Mouse (Mus musculus) left cerebral cortex, adult 8-10 months (tissue): ENCODE measurements around the gene Chd9. TPM values are rescaled to one million over a fixed set of nuclear protein-coding genes. Genes with fewer than 3 reads are reported as not detected.
"Not testable (repeated sequence)": the region's sequence is repeated elsewhere in the genome, so short reads cannot be mapped to it uniquely, and the experiment has no call there.

Source experiments
- DNase-seq, 2 experiments: peaks; one replicate each; pipeline ENCODE4 v3.0.0; 2022; ENCODE audit warnings: low spot score in 2 of 2
- total RNA-seq, 4 experiments: library from RNA; stranded (reverse); gene quantifications; 2 replicates each; pipeline ENCODE4 v1.2.4; 2022

Chd9 gene
- total RNA-seq, 4 experiments from 2014 or later: 169 to 194 (median 186) TPM

DNA sequence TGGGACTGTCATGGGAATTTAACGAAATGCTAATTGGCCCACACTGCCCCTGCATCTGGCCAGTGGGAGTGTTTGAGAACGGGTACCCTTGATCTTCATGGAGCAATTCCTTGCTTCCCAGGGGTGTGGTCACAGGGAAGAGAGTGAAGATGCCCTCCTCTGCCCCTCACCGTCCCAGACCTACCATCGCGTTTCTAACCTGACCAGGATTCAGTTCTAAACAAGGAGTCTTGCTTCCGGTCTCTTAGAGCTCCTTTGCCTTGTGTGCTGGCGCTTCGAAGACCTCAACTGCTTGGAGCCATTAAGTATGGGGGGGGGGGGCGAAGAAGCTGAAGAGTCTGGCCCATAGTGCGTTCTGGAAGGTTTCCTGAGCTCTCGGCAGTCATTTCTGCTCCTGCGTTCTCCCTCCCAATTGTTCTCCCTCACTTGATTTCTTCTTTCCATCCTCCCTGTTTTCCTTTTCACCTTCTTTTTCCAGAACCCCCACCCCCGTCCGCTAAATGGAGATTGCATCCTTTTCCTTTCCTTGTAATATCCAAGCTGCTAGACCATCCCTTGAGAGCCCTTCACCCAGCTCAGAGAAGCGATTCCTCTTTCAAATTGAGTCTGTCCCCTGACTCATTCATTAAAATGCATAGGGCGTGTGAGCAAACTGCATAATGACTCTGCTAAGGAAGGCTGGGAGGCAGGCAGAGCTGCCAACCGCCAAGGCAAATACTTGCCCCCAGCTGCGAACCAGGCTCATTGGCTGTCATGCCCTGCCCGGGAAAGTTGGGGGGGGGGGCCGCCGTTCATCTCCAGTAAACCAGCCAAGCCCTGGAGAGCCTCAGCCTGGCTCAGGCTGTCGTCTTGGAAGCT is 42.0 kb downstream of the Chd9 start:
- peak in 1 of 2 experiments; percentile 78 for DNase-seq

DNA sequence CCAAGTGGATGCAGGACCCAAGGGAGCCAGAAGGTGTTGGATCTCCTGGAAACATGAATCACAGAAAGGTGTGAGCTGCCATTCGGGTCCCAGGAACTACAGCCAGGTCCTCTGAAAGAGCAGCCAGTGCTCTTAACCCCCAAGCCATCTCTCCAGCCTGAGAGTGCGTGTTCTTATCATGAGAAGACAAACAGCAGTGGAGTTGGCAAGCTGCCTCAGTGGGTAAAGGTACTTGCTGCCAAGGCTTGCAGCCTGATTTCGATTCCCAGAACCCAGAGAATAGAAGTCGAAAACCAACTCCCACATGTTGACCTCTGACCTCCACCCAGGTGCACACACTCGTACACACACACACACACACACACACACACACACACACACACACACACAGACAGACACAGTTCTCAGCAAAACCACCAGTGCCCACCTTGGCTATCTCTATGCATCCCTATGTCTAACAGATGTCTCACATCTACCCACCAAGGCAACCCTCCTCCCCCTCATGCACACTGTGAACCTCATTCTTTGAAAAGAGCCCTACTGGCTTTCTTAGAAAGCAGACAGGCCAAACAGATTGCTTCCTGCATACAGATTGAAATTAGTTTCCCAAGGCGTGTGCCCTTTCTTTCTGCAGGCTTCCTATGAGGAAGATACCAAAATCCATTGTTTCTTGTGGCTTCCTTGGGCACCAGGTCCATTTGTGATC is 43.4 kb downstream of the Chd9 start:
- DNase-seq: no peak

DNA sequence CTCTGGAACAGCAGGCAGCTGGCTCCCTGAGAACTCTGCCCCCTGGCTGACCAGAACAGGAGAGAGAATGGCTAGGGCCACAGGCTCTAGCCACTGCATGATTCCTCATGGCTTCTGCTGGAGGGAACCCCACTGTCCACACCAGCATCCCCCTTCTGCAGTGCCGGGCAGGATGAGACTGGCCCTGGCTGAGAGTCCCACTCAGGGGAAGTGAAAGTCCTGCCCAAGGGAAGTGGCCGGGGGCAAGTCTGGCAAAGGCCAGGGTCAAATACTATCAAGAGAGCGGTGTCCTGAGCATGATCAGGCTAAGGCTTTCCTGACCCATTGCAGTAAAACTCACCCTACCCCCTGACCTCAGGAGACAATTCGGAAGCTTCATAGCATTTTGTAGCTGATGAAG is 44.9 kb downstream of the Chd9 start:
- DNase-seq: no peak

DNA sequence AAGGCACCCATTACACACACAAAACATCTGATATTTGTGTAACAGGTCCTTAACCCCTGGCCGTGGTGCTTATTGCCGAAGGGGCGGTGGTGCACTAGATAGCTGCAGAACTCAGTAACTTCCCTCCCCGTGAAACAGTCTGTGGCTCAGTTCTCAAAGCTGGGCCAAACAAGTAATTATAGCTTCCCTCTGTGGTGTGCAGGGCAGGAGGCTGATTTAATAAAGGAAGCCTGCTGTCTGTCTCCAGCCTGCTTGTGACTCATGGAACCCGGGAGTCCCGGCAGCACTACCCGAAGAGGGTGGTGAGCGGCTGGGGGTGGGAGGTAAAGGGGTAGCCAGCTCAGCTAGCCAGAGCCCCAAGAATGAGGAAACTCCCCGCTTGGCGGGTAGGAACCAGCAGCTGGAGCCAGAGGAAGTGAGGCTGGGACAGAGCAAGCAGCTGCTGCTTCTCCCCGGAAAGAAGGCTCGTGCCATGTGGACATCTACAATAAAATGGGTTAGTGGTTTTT is 48.1 kb downstream of the Chd9 start:
- DNase-seq: peak in 1 of 2 experiments; percentile 85

DNA sequence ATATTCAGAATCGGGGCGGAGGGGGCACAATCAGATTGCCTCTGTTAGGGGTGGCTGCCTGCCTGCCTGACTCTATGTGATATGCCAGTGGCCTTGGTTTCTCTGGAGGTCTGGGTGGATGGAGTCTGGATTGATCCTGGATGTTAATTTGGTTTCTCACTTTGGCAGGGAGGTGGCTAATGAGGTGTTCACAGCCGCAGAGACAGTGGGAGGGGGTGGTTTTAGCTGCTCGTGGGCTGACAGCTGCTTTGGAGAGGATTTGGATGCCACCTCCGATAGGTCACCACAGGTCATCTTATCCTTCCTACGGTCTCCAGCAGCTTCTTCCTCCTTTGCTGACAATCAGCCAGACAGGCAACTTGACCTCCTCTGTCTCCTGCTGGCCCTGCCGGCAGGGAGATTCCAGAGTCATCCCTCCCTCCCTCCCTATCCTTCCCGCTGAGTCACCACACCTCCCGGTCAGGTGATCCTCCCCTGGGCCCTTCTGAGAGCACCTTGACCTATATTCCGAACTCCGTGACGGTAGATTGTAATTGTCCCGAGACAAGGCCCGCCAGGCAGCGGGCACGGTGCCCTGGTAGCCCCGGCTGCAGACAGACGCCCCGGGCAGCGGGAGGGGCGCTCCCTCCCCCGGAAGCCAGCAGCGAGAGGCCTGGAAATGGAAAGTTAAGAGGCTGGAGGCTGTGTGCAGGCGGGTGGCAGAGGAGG is 48.7 kb downstream of the Chd9 start:
- DNase-seq: peak; percentile 67 to 72

DNA sequence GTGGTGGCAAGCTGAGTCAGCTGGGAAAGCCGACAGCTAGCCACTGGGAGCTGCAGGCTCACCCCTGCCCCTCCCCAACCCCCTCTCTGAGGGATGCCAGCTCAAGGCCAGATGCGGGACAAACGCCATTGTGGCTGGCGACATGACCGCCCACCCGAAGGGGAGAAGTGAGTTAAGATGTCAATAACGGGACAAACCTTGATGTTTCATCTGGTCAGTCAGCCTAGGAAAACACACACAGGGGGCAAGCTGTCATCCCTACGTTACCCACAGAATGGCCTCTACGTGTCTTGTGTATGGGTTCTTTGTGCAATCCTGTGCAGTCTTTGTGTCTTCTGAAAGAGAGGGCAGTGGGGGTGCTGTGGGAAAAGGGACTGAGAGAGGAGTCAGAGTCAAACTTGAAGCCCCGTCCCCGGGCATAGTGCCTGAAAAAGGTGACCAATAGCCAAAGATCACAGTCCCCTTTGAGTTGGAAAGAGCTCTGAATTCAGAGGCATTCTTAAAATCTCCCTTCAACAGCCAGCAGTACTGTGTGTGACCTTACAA is 49.4 kb downstream of the Chd9 start:
- peak in 1 of 2 experiments; percentile 79 for DNase-seq

DNA sequence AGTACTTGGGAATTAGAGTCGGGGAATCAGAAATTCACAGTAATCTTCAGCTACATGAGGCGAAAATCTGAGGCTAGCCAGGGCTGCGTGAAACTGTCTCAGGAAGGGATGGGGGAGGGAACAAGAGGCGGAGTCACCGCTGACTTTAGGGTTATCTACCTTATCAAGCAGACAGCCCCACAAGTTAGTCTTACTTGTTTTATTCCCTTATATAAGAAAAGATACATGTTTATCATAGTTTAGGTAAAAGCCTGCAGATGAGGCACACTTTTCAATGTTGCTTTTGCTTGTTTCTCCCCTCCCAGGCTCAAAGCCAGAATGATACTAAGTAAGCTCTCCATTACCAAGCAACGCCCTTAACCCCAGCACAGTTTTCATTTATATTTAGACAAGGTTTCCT is 50.4 kb downstream of the Chd9 start:
- no peak for DNase-seq

DNA sequence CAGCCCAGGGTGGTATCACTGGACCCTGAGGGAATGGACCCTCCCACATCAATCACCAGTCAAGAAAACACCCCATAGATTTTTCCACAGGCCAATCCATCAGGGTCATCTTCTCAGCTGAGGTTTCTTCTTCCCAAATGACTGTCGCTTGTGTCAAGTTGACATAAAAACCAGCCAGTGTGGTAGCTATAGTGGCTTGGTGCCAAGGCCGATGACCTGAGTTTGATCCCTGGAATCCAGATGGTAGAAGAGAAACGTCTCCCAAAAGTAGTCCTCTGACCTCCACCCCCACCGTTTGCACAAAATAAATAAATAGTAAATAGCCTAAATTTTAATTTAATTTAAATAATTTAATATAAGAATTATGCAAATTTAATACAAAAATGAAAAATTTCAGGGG is 51.9 kb downstream of the Chd9 start:
- no peak for DNase-seq

DNA sequence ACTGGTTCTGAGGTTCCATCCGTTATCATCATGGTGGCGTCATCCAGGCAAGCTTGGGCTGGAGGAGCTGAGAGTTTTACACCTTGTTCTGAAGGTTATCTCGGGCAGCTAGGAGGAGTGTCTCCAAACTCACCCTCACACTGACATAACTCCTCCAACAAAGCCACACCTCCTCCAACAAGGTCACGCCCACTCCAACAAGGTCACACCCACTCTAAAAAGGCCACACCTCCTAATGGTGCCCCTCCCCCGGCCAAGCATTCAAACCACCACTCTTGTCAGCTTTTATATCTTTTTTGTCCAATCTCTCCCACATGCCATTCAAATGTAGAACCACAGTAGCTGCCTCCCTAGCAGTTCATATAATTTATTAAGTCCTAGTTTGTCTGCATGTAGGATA is 53.0 kb downstream of the Chd9 start:
- no peak for DNase-seq

DNA sequence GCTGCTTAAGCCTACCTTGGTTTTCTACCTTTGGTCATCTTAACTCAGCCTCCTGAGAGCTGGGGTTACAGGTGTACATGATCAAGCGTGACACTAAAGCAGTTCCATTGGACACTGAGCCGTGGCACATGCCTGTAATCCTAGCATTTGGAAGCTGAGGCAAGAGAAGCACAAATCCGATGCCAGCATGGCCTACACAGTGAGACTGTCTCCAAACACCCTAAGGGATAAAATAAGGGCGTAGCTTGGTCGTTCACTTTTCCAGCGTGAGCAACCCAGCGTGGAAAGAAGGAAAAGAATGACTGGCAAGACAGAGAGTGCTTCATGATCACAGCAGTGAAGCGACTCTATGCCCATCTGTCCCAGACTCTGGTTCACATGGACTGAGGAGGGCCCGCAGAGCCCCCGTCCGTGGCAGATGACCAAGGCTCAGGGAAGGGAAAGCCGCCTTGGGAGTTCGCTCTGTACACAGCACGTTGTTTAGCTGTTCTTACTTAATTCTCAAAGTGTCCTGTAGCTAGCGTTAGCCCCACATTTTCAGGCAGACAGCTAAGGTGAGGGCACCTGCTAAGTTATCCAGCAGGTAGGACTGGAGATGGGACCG is 54.0 kb downstream of the Chd9 start:
- DNase-seq: no peak

DNA sequence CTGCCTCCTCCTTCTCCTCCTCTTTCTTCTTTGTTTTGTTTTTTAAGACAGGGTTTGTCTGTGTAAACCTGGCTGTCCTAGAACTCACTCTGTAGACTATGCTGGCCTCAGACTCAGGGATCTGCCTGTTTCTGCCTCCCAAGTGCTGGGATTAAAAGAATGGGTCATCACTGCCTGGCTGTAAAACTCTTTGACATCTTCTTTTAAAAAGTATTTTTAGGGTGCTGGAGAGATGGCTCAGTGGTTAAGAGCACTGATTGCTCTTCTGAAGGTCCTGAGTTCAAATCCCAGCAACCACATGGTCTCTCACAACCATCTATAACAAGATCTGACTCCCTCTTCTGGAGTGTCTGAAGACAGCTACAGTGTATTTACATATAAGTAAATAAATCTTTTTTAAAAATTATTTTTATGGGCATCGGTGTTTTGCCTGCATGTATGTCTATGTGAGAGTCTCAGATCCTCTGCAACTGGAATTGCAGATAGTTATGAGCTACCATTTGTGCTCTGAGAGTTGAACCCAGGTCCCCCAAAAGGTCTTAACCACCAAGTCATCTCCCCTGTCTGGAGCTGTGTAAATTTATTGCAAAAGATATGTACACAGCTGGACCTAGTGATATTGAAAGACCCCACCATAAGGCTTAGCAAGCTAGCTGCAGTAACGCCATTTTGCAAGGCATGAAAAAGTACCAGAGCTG is 57.7 kb downstream of the Chd9 start:
- DNase-seq: no peak

DNA sequence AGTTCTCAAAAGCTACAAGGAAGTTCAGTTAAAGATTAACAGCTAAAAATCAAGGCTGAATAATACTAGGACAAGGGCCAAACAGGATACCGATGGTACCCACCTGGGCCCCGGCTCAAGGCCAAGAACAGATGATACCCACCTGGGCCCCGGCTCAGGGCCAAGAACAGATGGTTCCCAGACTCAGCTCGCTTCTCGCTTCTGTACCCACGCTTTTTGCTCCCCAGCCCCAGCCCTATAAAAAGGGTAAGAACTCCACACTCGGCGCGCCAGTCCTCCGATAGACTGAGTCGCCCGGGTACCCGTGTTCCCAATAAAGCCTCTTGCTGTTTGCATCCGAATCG is 58.2 kb downstream of the Chd9 start:
- not testable (repeated sequence) for DNase-seq

DNA sequence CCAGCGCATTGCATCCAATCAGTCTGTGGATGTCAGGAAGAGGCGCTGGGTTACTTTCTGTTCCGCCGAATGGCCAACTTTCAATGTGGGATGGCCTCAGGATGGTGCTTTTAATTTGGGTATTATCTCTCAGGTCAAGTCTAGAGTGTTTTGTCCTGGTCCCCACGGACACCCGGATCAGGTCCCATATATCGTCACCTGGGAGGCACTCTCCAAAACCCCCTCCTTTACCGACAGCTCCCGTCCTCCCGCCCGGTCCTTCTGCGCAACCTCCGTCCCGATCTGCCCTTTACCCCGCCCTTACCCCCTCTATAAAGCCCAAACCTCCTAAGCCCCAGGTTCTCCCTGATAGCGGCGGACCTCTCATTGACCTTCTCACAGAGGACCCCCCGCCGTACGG is 59.2 kb downstream of the Chd9 start:
- not testable (repeated sequence) for DNase-seq

DNA sequence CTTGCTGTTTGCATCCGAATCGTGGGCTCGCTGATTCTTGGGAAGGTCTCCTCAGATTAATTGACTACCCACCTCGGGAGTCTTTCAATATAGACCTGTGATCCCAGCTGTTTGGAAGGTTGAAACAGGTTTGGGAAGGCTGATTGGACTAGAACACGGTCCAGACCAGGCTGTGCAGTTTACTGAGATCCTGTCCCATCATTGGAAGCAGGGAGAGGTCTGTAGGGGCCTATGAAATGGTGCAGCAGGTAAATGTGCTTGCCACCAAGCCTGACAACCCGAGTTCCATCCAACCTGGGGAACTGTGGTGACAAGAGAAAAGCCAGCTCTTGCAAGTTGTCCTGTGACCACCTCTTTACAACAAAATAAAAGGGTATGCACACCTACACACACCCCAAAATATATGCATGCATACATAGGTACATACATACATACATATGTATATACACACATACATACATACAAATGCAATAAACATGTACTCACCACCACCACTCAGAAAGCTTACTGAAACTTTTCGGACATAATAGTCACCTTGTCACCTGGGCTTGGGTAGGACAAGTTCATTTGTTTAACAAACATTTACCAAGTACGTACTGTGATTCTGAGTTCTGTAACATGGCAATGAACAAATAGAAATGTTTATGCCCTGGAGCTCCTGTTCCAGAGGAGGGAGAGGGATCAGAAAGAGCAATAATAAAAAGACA is 63.9 kb downstream of the Chd9 start:
- no peak for DNase-seq

DNA sequence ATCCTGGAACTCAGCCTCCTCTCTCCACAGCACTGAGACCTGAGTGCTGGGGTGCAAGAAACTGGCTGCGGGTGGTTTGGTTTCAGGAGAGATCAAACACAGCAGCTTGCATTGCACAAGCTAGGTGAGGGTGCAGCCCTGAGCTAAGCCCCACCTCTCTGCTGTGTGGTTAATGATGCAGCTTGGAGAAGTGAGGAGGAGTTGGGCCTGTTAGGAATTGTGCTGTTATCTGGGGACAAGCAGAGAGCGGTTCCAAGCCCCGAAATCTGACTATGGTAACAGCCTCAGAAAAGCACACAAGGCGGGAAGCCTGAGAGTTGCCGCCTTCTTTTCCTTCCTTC is 64.4 kb downstream of the Chd9 start:
- no peak for DNase-seq

DNA sequence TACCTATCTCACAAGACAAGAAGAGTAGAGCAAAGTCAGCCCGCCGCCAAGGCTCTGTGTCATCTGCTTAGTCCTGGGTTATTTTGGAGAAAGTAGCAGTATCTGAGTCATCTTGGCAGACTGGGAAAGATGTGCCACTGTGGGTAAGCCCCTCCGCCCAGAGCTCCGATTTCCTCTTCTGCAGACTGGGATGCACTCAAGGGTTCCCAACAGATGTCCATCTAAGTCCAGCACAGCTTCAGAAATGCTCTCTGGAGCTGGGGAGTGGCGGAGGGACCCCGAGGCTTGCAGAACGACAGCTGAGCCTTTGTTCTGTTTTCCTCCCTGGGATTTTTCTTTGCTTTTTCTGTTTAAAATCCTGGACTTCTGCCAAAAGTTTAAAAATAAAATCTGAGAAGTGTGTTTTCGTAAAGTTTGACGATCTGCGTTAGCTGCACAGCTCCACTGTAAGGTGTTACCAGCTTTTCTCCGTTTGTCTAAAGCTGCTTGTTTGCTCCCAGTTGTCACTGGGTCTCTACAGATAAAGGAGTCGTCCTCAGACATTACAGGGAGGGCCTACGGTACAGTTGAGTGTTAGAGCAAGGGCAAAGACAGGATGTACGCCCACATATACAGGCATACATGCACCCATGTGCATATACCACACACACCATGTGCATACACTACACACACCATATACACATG is 66.2 kb downstream of the Chd9 start:
- no peak for DNase-seq

DNA sequence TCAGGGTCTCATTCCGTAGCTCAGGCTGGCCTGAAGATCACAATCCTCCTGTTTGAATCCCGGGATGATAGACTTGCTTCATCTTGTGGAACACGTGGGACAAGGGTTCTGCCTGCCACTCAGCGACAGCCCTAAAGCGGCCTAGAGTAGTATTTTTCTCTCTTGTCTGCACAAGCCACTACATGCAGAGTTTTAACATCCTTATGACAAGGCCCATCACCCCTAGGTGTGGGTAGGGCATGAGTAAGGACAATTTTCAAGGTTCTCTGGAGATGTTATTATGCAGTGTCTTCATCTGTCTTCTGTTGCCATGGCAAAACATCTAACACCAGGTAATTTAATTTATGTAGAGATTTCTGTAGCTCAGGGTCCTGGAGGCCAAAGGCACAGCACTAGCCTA is 69.2 kb downstream of the Chd9 start:
- DNase-seq: no peak

DNA sequence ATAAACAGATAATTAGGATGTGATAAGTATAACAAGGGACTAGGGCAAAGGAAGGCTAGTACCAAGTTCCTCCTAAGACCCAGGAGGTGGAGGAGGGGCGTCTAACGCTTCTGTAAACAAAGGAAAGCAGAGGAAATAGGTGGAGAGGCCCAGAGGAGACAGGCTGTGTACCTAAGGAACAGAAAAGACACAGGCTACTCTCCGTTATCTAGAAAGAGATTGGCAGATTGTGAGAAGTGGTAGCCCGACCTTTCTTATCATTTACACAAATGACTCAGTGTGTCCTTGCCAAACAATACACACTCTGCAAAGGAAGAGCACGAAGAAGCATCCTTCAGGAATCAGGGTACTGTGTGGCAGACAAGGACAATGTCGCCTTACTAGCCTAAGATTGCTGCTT is 70.4 kb downstream of the Chd9 start:
- DNase-seq: no peak

DNA sequence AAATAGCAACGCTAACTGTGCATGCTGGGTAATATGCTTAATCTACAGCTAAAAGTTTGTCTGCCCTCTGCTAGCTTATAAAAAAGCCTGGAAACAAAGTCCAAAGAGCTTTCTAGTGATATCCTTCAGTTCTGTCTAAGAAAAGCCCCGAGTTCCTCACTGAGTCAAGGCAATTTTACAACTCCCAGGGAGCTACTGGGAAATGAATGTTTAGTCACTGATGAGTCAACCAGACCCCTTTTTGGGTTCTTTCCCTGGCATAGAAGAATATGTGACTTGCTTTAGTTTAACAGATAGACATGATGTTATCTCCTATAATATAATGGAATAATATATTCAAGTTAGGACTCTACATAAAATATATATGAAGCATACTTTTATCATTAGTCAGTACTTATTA is 73.8 kb downstream of the Chd9 start:
- DNase-seq: no peak
